Mouse (Mus musculus) midbrain, embryonic 13.5 days (tissue): ENCODE measurements around the gene Kcnn4. TPM values are rescaled to one million over a fixed set of nuclear protein-coding genes. Genes with fewer than 3 reads are reported as not detected.
A peak's percentile ranks its signal among the peaks of the same experiment; 100 is the strongest.

ENCODE experiments used
- ATAC-seq: fragments of 200-750 bp; cut with Nextera tagmentation; 2 replicates; pipeline ENCODE4 v1.8.0; 2017; ENCODE audit warnings: mild to moderate bottlenecking, moderate TSS enrichment, moderate library complexity
- H3K27ac ChIP-seq: fragments of 300-500 bp; sonication (generic); 2 replicates; pipeline ENCODE4 v1.5.1; 2015; ENCODE audit warnings: inconsistent platforms, mild to moderate bottlenecking, moderate library complexity
- H3K27me3 ChIP-seq: fragments of 300-500 bp; sonication (generic); 2 replicates; pipeline ENCODE4 v1.6.1; 2015; ENCODE audit warnings: mild to moderate bottlenecking, inconsistent platforms
- H3K36me3 ChIP-seq: fragments of 300-500 bp; sonication (generic); 2 replicates; pipeline ENCODE4 v1.6.1; 2015; ENCODE audit warnings: mild to moderate bottlenecking, inconsistent platforms
- H3K4me1 ChIP-seq: fragments of 300-500 bp; sonication (generic); replicated peaks from 2 replicates; pipeline ENCODE4 v1.6.1; 2015; ENCODE audit warnings: inconsistent platforms
- H3K4me2 ChIP-seq: fragments of 300-500 bp; sonication (generic); replicated peaks from 2 replicates; pipeline ENCODE4 v1.6.1; 2015; ENCODE audit warnings: moderate library complexity, mild to moderate bottlenecking, inconsistent platforms
- H3K4me3 ChIP-seq: fragments of 300-500 bp; sonication (generic); replicated peaks from 2 replicates; pipeline ENCODE4 v1.5.1; 2015; ENCODE audit warnings: mild to moderate bottlenecking, inconsistent platforms
- H3K9ac ChIP-seq: fragments of 300-500 bp; sonication (generic); replicated peaks from 2 replicates; pipeline ENCODE4 v1.6.1; 2015; ENCODE audit warnings: mild to moderate bottlenecking, inconsistent platforms
- H3K9me3 ChIP-seq: fragments of 300-500 bp; sonication (generic); 2 replicates; pipeline ENCODE4 v1.6.1; 2016; ENCODE audit warnings: mild to moderate bottlenecking, inconsistent platforms
- WGBS: fragments of 180-500 bp; shearing (Covaris S2); methylation state at CpG from one replicate; pipeline ENCODE4 v1.1.7; 2015; 5-methylcytosine and 5-hydroxymethylcytosine counted together
- polyA plus RNA-seq: library from polyadenylated mRNA; unstranded; fragments of >200 nt; fragmentation: Nextera tagmentation; extraction: Ambion mirVana; gene quantifications from 2 replicates; pipeline ENCODE4 v1.2.1, GENCODE M21; 2015

Gene Kcnn4
- polyA plus RNA-seq, 1 experiment from 2014 or later = 0.66 TPM

DNA sequence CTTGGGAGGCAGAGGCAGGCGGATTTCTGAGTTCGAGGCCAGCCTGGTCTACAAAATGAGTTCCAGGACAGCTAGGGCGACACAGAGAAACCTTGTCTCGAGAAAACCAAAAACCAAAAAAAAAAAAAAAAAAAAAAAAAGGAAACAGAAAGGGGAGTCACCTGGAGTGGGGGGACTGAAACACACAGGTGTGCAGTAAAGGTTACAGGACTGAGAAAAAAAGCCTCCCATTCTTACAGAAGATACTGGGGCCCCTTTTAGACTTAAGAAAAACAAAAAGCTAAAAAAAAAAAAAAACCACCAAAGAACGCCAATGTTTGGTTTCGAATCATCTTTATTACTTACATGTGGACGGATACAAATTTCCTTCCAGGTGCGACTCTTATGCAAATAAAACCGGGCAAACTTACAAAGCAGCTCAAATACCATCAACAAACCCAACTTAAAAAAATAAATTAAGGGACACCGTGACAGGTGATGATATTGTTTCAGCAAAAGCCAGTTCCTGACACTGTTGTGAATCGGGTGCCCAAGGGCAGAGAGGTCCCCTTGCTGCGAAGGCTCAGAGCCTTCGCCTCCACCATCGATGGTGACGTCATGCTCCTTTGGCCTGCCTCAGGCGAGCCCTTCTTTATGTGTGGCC is 12.8 kb downstream of the Kcnn4 start:
- Histone ChIP-seq H3K4me2 (no peak overlapping the region), H3K9ac (no peak overlapping the region), H3K36me3 (no peaks in the 10 kb centered on the region), H3K9me3 (no peaks in the 10 kb centered on the region), H3K27ac (no peak overlapping the region), H3K27me3 (peaks cover 14% of the 10 kb centered on the region; the same call in 1 of the 2 replicates), H3K4me1 (no peaks in the 10 kb centered on the region), H3K4me3 (no peak overlapping the region)
- ATAC-seq = no peak
- WGBS = 85% methylated on average over 16 of the region's 16 CpGs

DNA sequence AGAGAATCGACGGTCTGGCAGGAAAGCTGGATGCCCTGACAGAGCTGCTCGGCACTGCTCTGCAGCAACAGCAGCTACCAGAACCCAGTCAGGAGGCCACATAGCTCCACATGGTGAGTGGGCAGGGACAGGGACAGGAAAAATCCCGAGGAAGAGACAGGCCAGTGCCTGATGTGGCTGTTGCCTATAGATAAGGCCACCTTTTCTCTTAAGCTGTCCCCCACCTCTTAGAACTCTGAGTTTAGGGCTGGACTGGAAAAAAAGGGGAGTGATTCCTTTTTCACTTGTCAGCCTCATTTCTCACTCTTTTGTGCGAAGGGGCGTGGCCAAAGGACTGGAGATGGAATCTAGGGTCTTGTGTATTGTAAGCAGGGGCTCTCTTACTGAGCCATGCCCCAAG is 14.0 kb downstream of the Kcnn4 start:
- Histone ChIP-seq H3K27me3 (peaks cover 11% of the 10 kb centered on the region; the same call in 1 of the 2 replicates), H3K4me1 (no peaks in the 10 kb centered on the region), H3K36me3 (no peaks in the 10 kb centered on the region), H3K4me3 (no peak overlapping the region), H3K4me2 (no peak overlapping the region), H3K9ac (no peak overlapping the region), H3K27ac (no peak overlapping the region), H3K9me3 (no peaks in the 10 kb centered on the region)
- no peak for ATAC-seq
- 65% methylated on average over 6 of the region's 6 CpGs for WGBS

DNA sequence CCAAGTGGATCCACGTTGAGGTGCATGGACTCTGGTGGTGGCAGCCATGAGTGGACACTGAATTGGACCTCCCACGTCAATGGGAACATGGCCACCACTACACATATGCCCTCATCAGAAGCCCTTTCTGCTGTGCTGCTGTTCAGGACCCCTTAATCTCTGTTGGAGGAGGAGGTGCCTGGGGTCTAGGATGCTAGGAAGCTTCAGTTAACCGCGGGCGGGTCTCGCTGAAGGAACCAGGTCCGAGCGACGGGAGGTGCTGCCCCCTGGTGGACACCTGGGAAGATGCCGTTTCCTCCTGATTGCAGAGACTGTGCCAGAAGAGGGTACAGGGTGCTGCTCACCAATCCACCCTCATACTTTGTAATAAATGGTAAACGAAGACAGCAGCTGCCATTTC is 14.8 kb downstream of the Kcnn4 start:
- Histone ChIP-seq H3K9ac (no peak overlapping the region), H3K27me3 (peaks cover 11% of the 10 kb centered on the region; the same call in 1 of the 2 replicates), H3K4me3 (no peak overlapping the region), H3K27ac (no peak overlapping the region), H3K9me3 (no peaks in the 10 kb centered on the region), H3K4me1 (no peaks in the 10 kb centered on the region), H3K36me3 (no peaks in the 10 kb centered on the region), H3K4me2 (peak overlapping the region; percentile 27)
- WGBS = 11% methylated on average over 11 of the region's 11 CpGs
- peak; percentile 65 for ATAC-seq

DNA sequence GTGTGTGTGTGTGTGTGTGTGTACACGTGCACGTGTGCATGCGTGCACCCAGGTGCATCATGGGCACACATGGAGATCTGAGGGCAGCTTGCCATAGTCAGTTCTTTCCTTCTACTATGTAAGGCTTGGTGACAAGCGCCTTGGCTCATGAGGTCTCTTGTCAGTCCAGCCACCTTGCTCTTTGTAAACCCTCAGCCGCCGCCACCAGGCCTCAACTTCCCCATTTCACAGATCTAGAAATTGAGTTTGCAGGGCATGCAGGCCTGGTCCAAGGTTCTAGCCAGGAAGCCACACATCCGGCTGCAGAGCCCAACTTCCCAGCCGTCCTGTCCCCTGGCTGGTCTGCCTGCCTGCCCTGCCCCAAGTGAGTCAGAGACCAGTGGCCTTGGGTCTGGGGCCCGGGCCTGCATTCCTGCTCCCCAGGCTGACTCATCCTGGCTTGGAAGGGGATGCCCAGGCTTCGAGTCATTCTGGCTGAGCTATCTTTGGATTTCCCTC is 17.0 kb downstream of the Kcnn4 start:
- no peak overlapping the region for H3K9ac ChIP-seq
- 84% methylated on average over 10 of the region's 10 CpGs for WGBS

DNA sequence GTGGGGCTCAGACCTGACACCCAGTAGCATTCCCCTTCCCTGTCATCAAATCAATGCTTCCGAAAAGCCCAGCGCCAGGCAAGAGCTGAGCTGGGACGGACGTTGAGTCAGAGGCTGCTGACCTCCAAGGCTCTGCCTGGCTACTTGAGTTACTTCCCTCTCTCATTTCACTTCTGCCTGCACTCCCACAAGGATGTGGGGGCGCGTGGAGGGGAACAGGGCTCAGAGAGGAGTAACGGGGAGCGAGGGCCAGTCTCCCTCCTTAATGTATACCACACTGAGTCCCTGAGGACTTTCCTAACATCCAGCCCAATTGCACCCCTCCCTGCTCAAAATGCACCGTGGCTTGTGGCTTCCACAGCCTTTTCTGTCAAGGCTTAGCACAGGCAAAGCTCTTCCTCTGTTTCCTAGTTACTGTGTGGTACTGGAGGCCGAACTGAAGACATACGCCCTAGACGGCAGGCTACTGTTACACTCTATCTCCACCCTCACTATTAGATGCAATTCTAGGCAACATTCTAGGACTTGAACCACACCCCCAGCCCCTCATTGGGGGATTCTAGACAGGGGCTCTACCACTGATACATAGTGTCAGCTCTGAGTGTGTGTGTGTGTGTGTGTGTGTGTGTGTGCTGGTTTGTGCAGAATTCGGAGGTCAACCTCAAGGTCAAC is 19.6 kb downstream of the Kcnn4 start:
- no peak for ATAC-seq
- 69% methylated on average over 13 of the region's 13 CpGs for WGBS

More for the DNA sequence above, 17.0 kb downstream of the Kcnn4 start:
- Histone ChIP-seq H3K9me3 (no peaks in the 10 kb centered on the region), H3K4me1 (no peaks in the 10 kb centered on the region), H3K4me2 (no peak overlapping the region), H3K27me3 (peaks cover 9% of the 10 kb centered on the region; the same call in 1 of the 2 replicates), H3K36me3 (no peaks in the 10 kb centered on the region), H3K27ac (no peak overlapping the region), H3K4me3 (no peak overlapping the region)
- ATAC-seq = no peak

DNA sequence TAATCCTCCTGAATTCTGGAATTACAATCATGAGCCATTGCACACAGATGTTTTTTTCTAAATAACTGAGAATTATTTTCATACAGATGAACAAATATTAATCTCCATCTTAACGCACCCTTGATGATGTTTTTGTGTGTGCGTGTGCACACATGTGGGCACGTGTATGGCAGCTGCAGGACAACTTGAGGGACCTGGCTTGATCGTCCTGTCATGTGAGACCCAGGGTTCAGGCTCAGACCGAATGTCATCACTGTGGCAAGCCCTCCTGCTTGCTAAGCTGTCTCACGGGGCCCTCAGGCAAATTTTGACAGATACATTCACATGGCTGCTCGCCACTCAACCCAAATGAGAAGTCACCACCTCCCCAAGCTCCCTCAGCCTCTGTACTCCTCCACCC is 20.4 kb downstream of the Kcnn4 start:
- 71% methylated on average over 7 of the region's 7 CpGs for WGBS
- no peak overlapping the region for H3K4me2 ChIP-seq
- no peak for ATAC-seq

More for the DNA sequence above, 19.6 kb downstream of the Kcnn4 start:
- no peak overlapping the region for H3K4me2 ChIP-seq
- no peak overlapping the region for H3K9ac ChIP-seq
- H3K9me3 ChIP-seq = no peaks in the 10 kb centered on the region
- no peaks in the 10 kb centered on the region for H3K36me3 ChIP-seq
- H3K4me1 ChIP-seq = no peaks in the 10 kb centered on the region
- H3K27me3 ChIP-seq = no peaks in the 10 kb centered on the region
- no peak overlapping the region for H3K4me3 ChIP-seq
- no peak overlapping the region for H3K27ac ChIP-seq

DNA sequence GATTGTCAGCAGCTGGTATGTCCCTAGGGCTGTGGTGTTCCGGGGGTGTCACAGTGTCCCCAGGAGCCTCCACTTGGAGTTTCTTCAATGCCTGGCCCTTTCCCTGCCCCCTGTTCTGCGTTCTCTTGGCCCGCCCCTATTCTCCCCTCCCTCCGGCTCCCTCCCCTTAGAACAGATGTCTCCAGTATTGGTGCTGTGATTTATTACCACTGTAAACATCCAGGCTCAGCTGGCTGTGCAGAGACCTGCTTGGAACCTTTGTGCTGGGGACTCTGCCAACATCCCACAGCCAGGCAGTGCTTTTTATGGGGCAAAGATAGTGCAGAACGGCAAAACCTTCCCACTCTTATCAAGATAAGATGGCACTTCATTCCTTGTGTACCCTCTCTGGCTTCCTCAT is 21.0 kb downstream of the Kcnn4 start:
- H3K4me3 ChIP-seq = no peak overlapping the region
- no peak overlapping the region for H3K4me2 ChIP-seq
- no peaks in the 10 kb centered on the region for H3K4me1 ChIP-seq
- ATAC-seq = no peak
- WGBS = 61% methylated on average over 5 of the region's 5 CpGs
- H3K36me3 ChIP-seq = no peaks in the 10 kb centered on the region
- no peak overlapping the region for H3K9ac ChIP-seq
- no peak overlapping the region for H3K27ac ChIP-seq
- no peaks in the 10 kb centered on the region for H3K9me3 ChIP-seq
- no peaks in the 10 kb centered on the region for H3K27me3 ChIP-seq

More for the DNA sequence above, 20.4 kb downstream of the Kcnn4 start:
- Histone ChIP-seq H3K4me3 (no peak overlapping the region), H3K36me3 (no peaks in the 10 kb centered on the region), H3K9me3 (no peaks in the 10 kb centered on the region), H3K27ac (no peak overlapping the region), H3K27me3 (no peaks in the 10 kb centered on the region), H3K4me1 (no peaks in the 10 kb centered on the region), H3K9ac (no peak overlapping the region)

DNA sequence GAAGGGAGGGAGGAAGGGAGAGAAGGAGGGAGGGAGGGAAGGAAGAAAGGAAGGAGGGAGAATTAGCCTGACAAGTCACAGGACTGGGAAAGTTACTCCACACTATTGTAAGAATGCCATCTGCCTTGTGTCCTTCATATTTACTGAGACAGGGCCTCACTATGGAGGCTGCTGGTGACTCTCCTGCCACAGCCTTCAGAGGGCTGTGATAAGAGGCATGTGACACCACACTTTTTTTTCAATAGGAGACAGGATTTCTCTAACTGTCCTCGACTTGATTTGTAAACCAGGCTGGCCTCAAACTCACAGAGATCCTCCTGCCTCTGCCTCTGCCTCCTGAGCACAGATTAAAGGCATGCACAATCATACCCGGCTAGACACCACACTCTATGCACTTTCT is 21.6 kb downstream of the Kcnn4 start:
- Histone ChIP-seq H3K9ac (no peak overlapping the region), H3K4me1 (no peaks in the 10 kb centered on the region), H3K36me3 (no peaks in the 10 kb centered on the region), H3K4me2 (no peak overlapping the region), H3K4me3 (no peak overlapping the region), H3K27me3 (no peaks in the 10 kb centered on the region), H3K9me3 (no peaks in the 10 kb centered on the region), H3K27ac (no peak overlapping the region)
- no peak for ATAC-seq
- WGBS = 73% methylated on average over 2 of the region's 2 CpGs

DNA sequence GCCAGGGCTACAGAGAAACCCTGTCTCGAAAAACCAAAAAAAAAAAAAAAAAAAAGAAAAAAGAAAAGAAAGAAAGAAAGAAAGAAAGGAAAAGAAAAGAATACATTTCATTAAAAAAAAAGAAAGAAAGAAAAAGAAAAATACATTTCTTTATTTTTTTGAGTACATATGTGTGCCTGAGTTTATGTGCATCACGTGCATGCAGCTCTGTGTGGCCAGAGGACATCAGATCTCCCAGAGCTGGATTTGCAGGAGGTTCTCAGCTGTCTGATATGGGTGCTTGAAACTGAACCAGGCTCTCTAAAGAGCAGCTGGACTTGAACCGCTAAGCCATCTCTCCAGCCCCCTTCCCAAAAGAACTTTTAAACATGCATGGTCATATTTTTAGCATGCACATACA is 24.0 kb downstream of the Kcnn4 start:
- H3K36me3 ChIP-seq = no peaks in the 10 kb centered on the region
- H3K4me1 ChIP-seq = no peaks in the 10 kb centered on the region
- H3K9me3 ChIP-seq = no peaks in the 10 kb centered on the region
- no peak overlapping the region for H3K4me3 ChIP-seq
- ATAC-seq = no peak
- WGBS = 87% methylated on average over 3 of the region's 3 CpGs
- no peaks in the 10 kb centered on the region for H3K27me3 ChIP-seq
- no peak overlapping the region for H3K4me2 ChIP-seq
- no peak overlapping the region for H3K9ac ChIP-seq
- no peak overlapping the region for H3K27ac ChIP-seq

DNA sequence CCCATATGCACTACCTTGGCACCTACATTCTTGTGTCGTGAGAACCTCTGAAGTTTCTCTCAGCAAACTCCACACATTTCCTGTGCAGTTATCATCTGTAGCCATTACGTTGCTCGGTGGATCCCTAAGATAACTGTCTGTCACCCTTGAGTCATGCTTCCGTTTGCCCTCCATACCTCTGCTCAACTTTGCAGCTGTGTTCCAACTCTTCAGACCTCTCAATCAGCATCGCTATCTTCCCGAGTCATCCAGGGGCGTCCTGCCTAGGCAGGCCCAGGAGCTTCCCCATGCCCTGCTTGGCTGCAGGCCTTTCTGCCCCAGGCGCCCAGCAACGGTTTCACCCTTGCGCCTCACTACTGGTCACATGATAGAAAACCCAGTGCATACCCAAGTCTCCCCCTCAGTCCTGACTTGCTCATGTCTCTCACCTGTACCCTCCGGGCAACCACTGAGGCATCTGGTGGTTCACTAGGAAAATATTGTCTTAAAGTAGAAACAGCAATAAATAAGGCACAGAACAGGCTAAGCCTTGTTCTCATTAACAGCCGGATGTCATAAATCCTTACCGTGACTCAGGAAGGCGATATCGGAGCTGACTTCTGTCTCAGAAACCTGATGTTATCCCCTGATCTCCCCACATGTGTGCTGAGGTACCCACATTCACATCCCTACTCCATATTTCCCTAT is 24.6 kb downstream of the Kcnn4 start:
- H3K27me3 ChIP-seq = no peaks in the 10 kb centered on the region
- no peak overlapping the region for H3K4me2 ChIP-seq
- no peak for ATAC-seq
- WGBS = 85% methylated on average over 15 of the region's 15 CpGs
- no peak overlapping the region for H3K9ac ChIP-seq
- H3K4me3 ChIP-seq = no peak overlapping the region
- no peaks in the 10 kb centered on the region for H3K9me3 ChIP-seq
- no peak overlapping the region for H3K27ac ChIP-seq
- H3K4me1 ChIP-seq = no peaks in the 10 kb centered on the region
- H3K36me3 ChIP-seq = no peaks in the 10 kb centered on the region

DNA sequence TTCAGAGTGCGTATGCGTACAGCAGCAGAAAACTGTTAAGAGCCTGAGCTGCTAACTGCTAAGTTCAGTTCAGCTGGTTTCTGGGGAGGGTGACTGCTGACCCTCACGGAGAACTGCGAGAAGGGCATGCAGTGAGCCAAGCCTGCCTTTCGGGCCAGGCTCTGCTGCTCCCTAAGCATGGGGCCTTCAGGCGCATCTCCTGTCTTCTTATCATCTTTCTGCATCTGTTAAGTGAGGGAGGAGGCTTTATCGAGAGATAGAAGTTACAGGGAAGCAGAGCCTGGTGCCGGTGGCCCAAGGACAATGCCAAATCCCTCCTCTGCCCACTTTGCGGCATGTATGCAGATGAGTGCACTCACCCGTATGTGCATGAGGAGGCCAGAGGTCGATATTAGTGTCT is 26.8 kb downstream of the Kcnn4 start:
- H3K9ac ChIP-seq = no peak overlapping the region
- no peak for ATAC-seq
- no peaks in the 10 kb centered on the region for H3K27me3 ChIP-seq
- no peak overlapping the region for H3K4me3 ChIP-seq
- H3K9me3 ChIP-seq = no peaks in the 10 kb centered on the region
- H3K27ac ChIP-seq = no peak overlapping the region
- peaks cover 11% of the 10 kb centered on the region for H3K4me1 ChIP-seq
- H3K36me3 ChIP-seq = no peaks in the 10 kb centered on the region
- H3K4me2 ChIP-seq = no peak overlapping the region
- 79% methylated on average over 11 of the region's 11 CpGs for WGBS

DNA sequence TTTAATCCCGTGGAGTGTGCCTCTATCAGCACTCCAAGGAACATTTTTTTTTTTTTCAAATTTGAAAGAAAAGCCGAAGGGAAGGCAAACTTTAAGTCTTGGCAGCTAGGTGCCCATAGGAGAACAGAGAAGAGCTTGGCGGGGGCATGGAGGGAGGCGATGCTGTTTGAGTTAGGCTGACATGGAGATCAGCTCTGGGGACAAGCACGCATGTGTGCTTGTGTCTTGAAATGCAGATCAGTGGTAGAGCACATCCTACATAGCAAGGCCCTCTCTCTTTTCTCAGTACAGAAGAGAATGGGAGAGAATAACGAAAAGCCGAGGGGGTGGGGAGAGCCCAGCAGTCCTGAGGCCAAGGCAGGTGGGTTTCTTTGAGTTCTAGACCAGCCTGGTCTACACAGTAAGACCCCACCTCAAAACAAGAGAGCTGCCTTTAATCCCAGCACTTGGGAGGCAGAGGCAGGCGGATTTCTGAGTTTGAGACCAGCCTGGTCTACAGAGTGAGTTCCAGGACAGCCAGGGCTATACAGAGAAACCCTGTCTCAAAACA is 28.4 kb downstream of the Kcnn4 start:
- H3K36me3 ChIP-seq = peaks cover 15% of the 10 kb centered on the region
- 95% methylated on average over 8 of the region's 8 CpGs for WGBS

More for the DNA sequence above, 28.4 kb downstream of the Kcnn4 start:
- no peak overlapping the region; the same call in 1 of the 2 replicates for H3K4me2 ChIP-seq
- no peak for ATAC-seq
- peaks cover 11% of the 10 kb centered on the region for H3K4me1 ChIP-seq
- no peak overlapping the region for H3K27ac ChIP-seq
- H3K9ac ChIP-seq = no peak overlapping the region
- no peak overlapping the region for H3K4me3 ChIP-seq
- H3K27me3 ChIP-seq = no peaks in the 10 kb centered on the region
- H3K9me3 ChIP-seq = no peaks in the 10 kb centered on the region
